Mouse (Mus musculus) heart, postnatal 0 days (tissue): ENCODE measurements around the gene Tsen54.

Experiments used
- CTCF ChIP-seq: IDR thresholded peaks from 2 replicates; pipeline ENCODE4 v1.5.1; 2016; ENCODE audit warnings: antibody characterized with exemption, control low read depth, low read depth
- EP300 ChIP-seq: IDR thresholded peaks from 2 replicates; pipeline ENCODE4 v1.6.1; 2016; ENCODE audit warnings: antibody characterized with exemption, low read depth

DNA sequence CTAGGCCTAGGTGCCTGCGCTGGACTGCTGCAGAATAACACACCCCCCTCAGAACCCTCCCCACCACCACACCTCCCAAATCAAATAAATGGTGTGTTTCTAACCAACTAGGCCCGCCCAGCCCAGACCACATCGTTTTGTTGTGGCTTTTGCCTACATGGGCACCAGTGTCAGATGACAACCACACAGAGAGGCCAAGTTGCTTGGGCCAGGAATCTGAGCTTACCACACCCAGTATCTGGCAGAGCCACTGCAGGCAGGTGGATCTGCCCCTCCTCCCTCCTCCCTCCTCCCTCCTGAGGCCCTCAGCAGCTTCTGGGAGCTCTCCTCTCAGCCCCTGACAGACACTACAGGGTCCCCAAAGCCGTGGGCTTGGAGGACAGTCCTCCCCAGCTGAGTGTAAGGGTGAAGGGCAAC is 24.4 kb downstream of the Tsen54 start:
- TF ChIP-seq EP300 (no peak), CTCF (no peak)
